Mouse (Mus musculus): ENCODE data around the gene Brpf1. TPM values are rescaled to one million over a fixed set of nuclear protein-coding genes. Genes with fewer than 3 reads are reported as not detected.
A peak's percentile ranks its signal among the peaks of the same experiment; 100 is the strongest.

Brpf1 gene
- total RNA-seq, 2 experiments from 2014 or later = 10.2 to 10.3 TPM

- intact Hi-C loops (cut with DNase I) = loop anchor here (2.0 kb wide), 1 partner anchor 33 kb away; the partner anchor contains the start of gene Tada3
- Histone ChIP-seq H3K4me3 (peak within 1 kb of the TSS; percentile 97), H3K27ac (peak within 1 kb of the TSS; percentile 93)
- TF ChIP-seq CTCF (IDR thresholded peaks at IDR 0.05) = no peak
- peak; percentile 93 for DNase-seq
Observed at GRCm38 (mm10) chr6:113343177-113344092, 36.5 kb downstream of the Brpf1 start, which contains the start of gene Camk1. Gene Camk1 (minus strand): TSS chr6:113343984.

- intact Hi-C loops (cut with DNase I) = no loop called here
- peak; percentile 91 for DNase-seq
- Histone ChIP-seq H3K27ac (peak overlapping the region; percentile 93), H3K4me3 (peak overlapping the region; percentile 97)
- no peak for TF ChIP-seq CTCF (IDR thresholded peaks at IDR 0.05)
Observed at GRCm38 (mm10) chr6:113344321-113344720, 37.4 kb downstream of the Brpf1 start.

GRCm38 (mm10) chr6:113346897-113347296 lies 40.0 kb downstream of the Brpf1 start:
- Histone ChIP-seq H3K4me3 (no peak overlapping the region), H3K27ac (no peak overlapping the region)
- intact Hi-C loops (cut with DNase I) = no loop called here
- TF ChIP-seq CTCF (IDR thresholded peaks at IDR 0.05) = no peak
- DNase-seq = no peak

GRCm38 (mm10) chr6:113350538-113350937 lies 43.6 kb downstream of the Brpf1 start:
- no peak overlapping the region for H3K27ac ChIP-seq
- no peak for DNase-seq
- intact Hi-C loops (cut with DNase I) = no loop called here
- no peak for TF ChIP-seq CTCF (IDR thresholded peaks at IDR 0.05)
- no peak overlapping the region for H3K4me3 ChIP-seq

- no peak for TF ChIP-seq CTCF (IDR thresholded peaks at IDR 0.05)
- DNase-seq = no peak
- intact Hi-C loops (cut with DNase I) = no loop called here
- Histone ChIP-seq H3K27ac (no peak overlapping the region), H3K4me3 (no peak overlapping the region)
Observed at GRCm38 (mm10) chr6:113351161-113351560, 44.2 kb downstream of the Brpf1 start.

GRCm38 (mm10) chr6:113351653-113352052 lies 44.7 kb downstream of the Brpf1 start:
- no peak for DNase-seq

GRCm38 (mm10) chr6:113352820-113353219 lies 45.9 kb downstream of the Brpf1 start:
- no peak overlapping the region for H3K27ac ChIP-seq
- H3K4me3 ChIP-seq = no peak overlapping the region
- intact Hi-C loops (cut with DNase I) = no loop called here
- TF ChIP-seq CTCF (IDR thresholded peaks at IDR 0.05) = no peak
- DNase-seq = no peak

More at GRCm38 (mm10) chr6:113351653-113352052, 44.7 kb downstream of the Brpf1 start:
- TF ChIP-seq CTCF (IDR thresholded peaks at IDR 0.05) = no peak
- intact Hi-C loops (cut with DNase I) = no loop called here
- no peak overlapping the region for H3K27ac ChIP-seq
- no peak overlapping the region for H3K4me3 ChIP-seq

- intact Hi-C loops (cut with DNase I) = no loop called here
- no peak for TF ChIP-seq CTCF (IDR thresholded peaks at IDR 0.05)
- Histone ChIP-seq H3K4me3 (no peak overlapping the region), H3K27ac (no peak overlapping the region)
- DNase-seq = no peak
Observed at GRCm38 (mm10) chr6:113353696-113354095, 46.8 kb downstream of the Brpf1 start.

GRCm38 (mm10) chr6:113361476-113361875 lies 54.5 kb downstream of the Brpf1 start:
- Histone ChIP-seq H3K27ac (no peak overlapping the region), H3K4me3 (no peak overlapping the region)
- intact Hi-C loops (cut with DNase I) = no loop called here
- no peak for DNase-seq
- no peak for TF ChIP-seq CTCF (IDR thresholded peaks at IDR 0.05)

GRCm38 (mm10) chr6:113362241-113362640 lies 55.3 kb downstream of the Brpf1 start:
- no peak overlapping the region for H3K4me3 ChIP-seq
- intact Hi-C loops (cut with DNase I) = no loop called here
- H3K27ac ChIP-seq = no peak overlapping the region
- DNase-seq = no peak
- no peak for TF ChIP-seq CTCF (IDR thresholded peaks at IDR 0.05)

- H3K4me3 ChIP-seq = no peak overlapping the region
- intact Hi-C loops (cut with DNase I) = no loop called here
- no peak for DNase-seq
- no peak for TF ChIP-seq CTCF (IDR thresholded peaks at IDR 0.05)
- no peak overlapping the region for H3K27ac ChIP-seq
Observed at GRCm38 (mm10) chr6:113364518-113365135, 57.7 kb downstream of the Brpf1 start.

- DNase-seq = no peak
- Histone ChIP-seq H3K4me3 (no peak overlapping the region), H3K27ac (no peak overlapping the region)
- intact Hi-C loops (cut with DNase I) = no loop called here
- no peak for TF ChIP-seq CTCF (IDR thresholded peaks at IDR 0.05)
Observed at GRCm38 (mm10) chr6:113366639-113367038, 59.7 kb downstream of the Brpf1 start.

- no peak overlapping the region for H3K4me3 ChIP-seq
- no peak for DNase-seq
- no peak for TF ChIP-seq CTCF (IDR thresholded peaks at IDR 0.05)
- no peak overlapping the region for H3K27ac ChIP-seq
- intact Hi-C loops (cut with DNase I) = no loop called here
Observed at GRCm38 (mm10) chr6:113367574-113367973, 60.6 kb downstream of the Brpf1 start.
